Mouse (Mus musculus): ENCODE measurements at regions not wholly inside any gene's neighbourhood (a gene's known extent, or its start where the extent isn't known, plus 50 kb on each side); places are given as distances from the start of the nearest gene placed in this dataset.
"Not testable (repeated sequence)": the region's sequence is repeated elsewhere in the genome, so short reads cannot be mapped to it uniquely, and the experiment has no call there.

GRCm38 (mm10) chr6:133724627-133725026, 128.9 kb downstream of the Kap start:
- not testable (repeated sequence) for DNase-seq

GRCm38 (mm10) chr6:133706712-133707111, 146.8 kb downstream of the Kap start:
- DNase-seq, result peak; percentile 50

- DNase-seq, result peak; percentile 5
Measured at GRCm38 (mm10) chr6:133701625-133702024, 151.9 kb downstream of the Kap start.

Measured in lung, postnatal 14 days (tissue).